Mouse (Mus musculus): ENCODE results near the gene Hist1h4h. TPM values are rescaled to one million over a fixed set of nuclear protein-coding genes. Genes with fewer than 3 reads are reported as not detected.
"Not testable (repeated sequence)": the region's sequence is repeated elsewhere in the genome, so short reads cannot be mapped to it uniquely, and the experiment has no call there.

Gene Hist1h4h
- polyA plus RNA-seq, 2 experiments = 5.3 to 24.1 TPM

GRCm38 (mm10) chr13:23555839-23556416 is 25.1 kb downstream of the Hist1h4h start:
- peak overlapping the region; percentile 79 for H3K4me2 ChIP-seq (ENCODE audit: low read depth)
- ATAC-seq (ENCODE audit: insufficient read depth) (peak; percentile 51), DNase-seq (ENCODE audit: low read depth in 3 of 3, low spot score in 3 of 3) (peak; percentile 86 to 94 (median 88))
- peaks cover 21 to 27% of the 10 kb centered on the region in 2 experiments for H3K4me1 ChIP-seq (replicated peaks; ENCODE audit: control insufficient read depth in 2 of 2, insufficient read depth in 2 of 2, low read length in 1 of 2)
- TF ChIP-seq EP300 (IDR thresholded peaks at IDR 0.05; ENCODE audit: low read depth) (no peak; the same call in 1 of the 2 replicates), CTCF (IDR thresholded peaks at IDR 0.05; ENCODE audit: low read depth) (no peak)
- peak overlapping the region; percentile 92 for H3K9ac ChIP-seq (replicated peaks)
- WGBS (ENCODE audit: insufficient replicate concordance) = under 1% methylated on average over 18 of the region's 18 CpGs
- H3K27ac ChIP-seq = peak overlapping the region; percentile 95
- no peaks in the 10 kb centered on the region for H3K27me3 ChIP-seq (ENCODE audit: control insufficient read depth, insufficient read depth, low read length)
- no peaks in the 10 kb centered on the region for H3K36me3 ChIP-seq (replicated peaks; ENCODE audit: control insufficient read depth, insufficient read depth, low read depth)
- peak overlapping the region; percentile 63 to 83 for H3K4me3 ChIP-seq (ENCODE audit: insufficient read depth in 1 of 2, low read depth in 2 of 2, low read length in 2 of 2)
- H3K9me3 ChIP-seq (ENCODE audit: control insufficient read depth, low read length) = no peaks in the 10 kb centered on the region

GRCm38 (mm10) chr13:23556906-23557305 is 26.1 kb downstream of the Hist1h4h start:
- H3K4me3 ChIP-seq (ENCODE audit: insufficient read depth in 1 of 2, low read depth in 2 of 2, low read length in 2 of 2) = peak overlapping the region; percentile 54 to 63
- peak overlapping the region; percentile 95 for H3K27ac ChIP-seq
- peak overlapping the region; percentile 92 for H3K9ac ChIP-seq (replicated peaks)
- 63% methylated on average over 3 of the region's 3 CpGs for WGBS (ENCODE audit: insufficient replicate concordance)
- H3K9me3 ChIP-seq (ENCODE audit: control insufficient read depth, low read length) = no peaks in the 10 kb centered on the region
- no peaks in the 10 kb centered on the region for H3K36me3 ChIP-seq (replicated peaks; ENCODE audit: control insufficient read depth, insufficient read depth, low read depth)
- no peaks in the 10 kb centered on the region for H3K27me3 ChIP-seq (ENCODE audit: control insufficient read depth, insufficient read depth, low read length)
- peak overlapping the region; percentile 79 for H3K4me2 ChIP-seq (ENCODE audit: low read depth)
- ATAC-seq (ENCODE audit: insufficient read depth) (no peak), DNase-seq (ENCODE audit: low read depth in 3 of 3, low spot score in 3 of 3) (no peak)
- H3K4me1 ChIP-seq (replicated peaks; ENCODE audit: control insufficient read depth in 2 of 2, insufficient read depth in 2 of 2, low read length in 1 of 2) = peaks cover 20 to 24% of the 10 kb centered on the region in 2 experiments
- no peak for TF ChIP-seq EP300 (IDR thresholded peaks at IDR 0.05; ENCODE audit: low read depth)
- no peak for TF ChIP-seq CTCF (IDR thresholded peaks at IDR 0.05; ENCODE audit: low read depth)

DNA sequence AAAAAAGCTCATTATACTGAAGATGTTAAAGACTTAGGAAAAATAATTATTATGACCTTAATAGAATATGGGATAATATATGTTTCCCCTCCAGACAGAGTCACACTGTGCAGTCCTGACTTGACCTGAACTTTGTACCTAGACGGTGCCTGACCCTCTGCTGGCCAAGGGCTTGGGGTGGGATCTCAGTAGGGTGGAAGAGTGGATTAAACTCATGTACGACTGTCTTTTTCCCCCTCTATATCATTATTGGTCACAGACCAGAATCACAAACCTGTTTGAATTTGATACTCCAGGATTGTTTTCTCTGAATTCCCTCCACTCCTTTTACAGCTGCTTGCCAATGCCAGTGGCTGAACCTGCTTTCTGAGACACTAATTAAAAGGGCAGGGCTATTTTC is 29.8 kb downstream of the Hist1h4h start:
- Histone ChIP-seq H3K27ac (peak overlapping the region; percentile 89), H3K4me1 (replicated peaks; ENCODE audit: control insufficient read depth in 2 of 2, insufficient read depth in 2 of 2, low read length in 1 of 2) (peaks cover 24 to 27% of the 10 kb centered on the region in 2 experiments), H3K9ac (replicated peaks) (peak overlapping the region; percentile 62), H3K4me2 (ENCODE audit: low read depth) (peak overlapping the region; percentile 66), H3K4me3 (ENCODE audit: insufficient read depth in 1 of 2, low read depth in 2 of 2, low read length in 2 of 2) (peak overlapping the region; percentile 32 to 38; a peak in 3 of 4 replicates)
- DNase-seq (ENCODE audit: low read depth in 3 of 3, low spot score in 3 of 3); H3K27me3 ChIP-seq (ENCODE audit: control insufficient read depth, insufficient read depth, low read length); H3K36me3 ChIP-seq (replicated peaks; ENCODE audit: control insufficient read depth, insufficient read depth, low read depth); ATAC-seq (ENCODE audit: insufficient read depth); H3K9me3 ChIP-seq (ENCODE audit: control insufficient read depth, low read length): not testable (repeated sequence)
- 26% methylated on average over 2 of the region's 2 CpGs for WGBS (ENCODE audit: insufficient replicate concordance)

- Histone ChIP-seq H3K27ac (peak overlapping the region; percentile 92), H3K4me1 (replicated peaks; ENCODE audit: control insufficient read depth in 2 of 2, insufficient read depth in 2 of 2, low read length in 1 of 2) (peaks cover 24 to 28% of the 10 kb centered on the region in 2 experiments)
- H3K27me3 ChIP-seq (ENCODE audit: control insufficient read depth, insufficient read depth, low read length) = not testable (repeated sequence)
These were observed 30.7 kb downstream of the Hist1h4h start for GRCm38 (mm10) chr13:23561531-23561882.

GRCm38 (mm10) chr13:23561883-23562659 is 31.2 kb downstream of the Hist1h4h start, which contains the start of gene Hist1h3e:
Gene Hist1h3e (minus strand): TSS chr13:23562369.
- H3K27me3 ChIP-seq (ENCODE audit: control insufficient read depth, insufficient read depth, low read length); H3K9me3 ChIP-seq (ENCODE audit: control insufficient read depth, low read length); H3K36me3 ChIP-seq (replicated peaks; ENCODE audit: control insufficient read depth, insufficient read depth, low read depth): not testable (repeated sequence)
- Histone ChIP-seq H3K4me1 (replicated peaks; ENCODE audit: control insufficient read depth in 2 of 2, insufficient read depth in 2 of 2, low read length in 1 of 2) (peaks cover 22 to 24% of the 10 kb centered on the region in 2 experiments), H3K9ac (replicated peaks) (peak within 1 kb of the TSS; percentile 81), H3K4me3 (ENCODE audit: insufficient read depth in 1 of 2, low read depth in 2 of 2, low read length in 2 of 2) (peak within 1 kb of the TSS; percentile 40 to 54), H3K4me2 (ENCODE audit: low read depth) (peak within 1 kb of the TSS; percentile 69), H3K27ac (peak within 1 kb of the TSS; percentile 92)
- peak; percentile 98 for DNase-seq (ENCODE audit: low read depth in 3 of 3, low spot score in 3 of 3)
- WGBS (ENCODE audit: insufficient replicate concordance) = under 1% methylated on average over 50 of the region's 67 CpGs
- peak; percentile 92 for ATAC-seq (ENCODE audit: insufficient read depth)
- TF ChIP-seq EP300 (IDR thresholded peaks at IDR 0.05; ENCODE audit: low read depth) = peak; percentile 72

More at GRCm38 (mm10) chr13:23561531-23561882, 30.7 kb downstream of the Hist1h4h start:
- not testable (repeated sequence) for ATAC-seq (ENCODE audit: insufficient read depth); DNase-seq (ENCODE audit: low read depth in 3 of 3, low spot score in 3 of 3); H3K36me3 ChIP-seq (replicated peaks; ENCODE audit: control insufficient read depth, insufficient read depth, low read depth); H3K9me3 ChIP-seq (ENCODE audit: control insufficient read depth, low read length)
- 0% methylated on average over 2 of the region's 5 CpGs for WGBS (ENCODE audit: insufficient replicate concordance)
- Histone ChIP-seq H3K9ac (replicated peaks) (peak overlapping the region; percentile 81), H3K4me2 (ENCODE audit: low read depth) (peak overlapping the region; percentile 69), H3K4me3 (ENCODE audit: insufficient read depth in 1 of 2, low read depth in 2 of 2, low read length in 2 of 2) (peak overlapping the region; percentile 38 to 54)
